Mouse (Mus musculus) cerebellum, adult 2 months (tissue): ENCODE results near the gene Tomm20.

Experiments used
- CTCF ChIP-seq: fragments of 200-500 bp; IDR thresholded peaks from 2 replicates; pipeline ENCODE4 v1.5.1; 2011; ENCODE audit warnings: low read depth, mild to moderate bottlenecking, control low read depth, low read length, moderate library complexity, borderline replicate concordance; ENCODE audit not compliant: insufficient read depth
- POLR2A ChIP-seq: fragments of 200-500 bp; IDR thresholded peaks from 2 replicates; pipeline ENCODE4 v1.6.1; 2011; ENCODE audit warnings: low read length, control low read depth, borderline replicate concordance; ENCODE audit not compliant: insufficient read depth

- TF ChIP-seq CTCF (peak; percentile 100), POLR2A (no peak)
Observed at GRCm38 (mm10) chr8:126986495-126986894, 40.9 kb upstream of the Tomm20 start.
